Mouse (Mus musculus) monocyte, adult 2 months (primary cell): ENCODE measurements at regions not wholly inside any gene's neighbourhood (a gene's known extent, or its start where the extent isn't known, plus 50 kb on each side); places are given as distances from the start of the nearest gene placed in this dataset.

Source experiments
- DNase-seq, 2 experiments: peaks; one replicate each; pipeline ENCODE4 v3.0.0; 2022; ENCODE audit warnings: low spot score in 2 of 2, low read depth in 1 of 2

GRCm38 (mm10) chr17:27364899-27365298 is 156.3 kb downstream of the Grm4 start:
- no peak for DNase-seq

- DNase-seq, result no peak
These were observed 156.9 kb downstream of the Grm4 start for GRCm38 (mm10) chr17:27364338-27364737.

GRCm38 (mm10) chr17:27363911-27364310 is 157.3 kb downstream of the Grm4 start:
- no peak for DNase-seq

GRCm38 (mm10) chr17:27362221-27362620 is 158.0 kb upstream of the Lemd2 start:
- DNase-seq, result no peak

GRCm38 (mm10) chr17:27361362-27361761 is 157.1 kb upstream of the Lemd2 start:
- no peak for DNase-seq

- DNase-seq, result no peak
These were observed 152.6 kb upstream of the Lemd2 start for GRCm38 (mm10) chr17:27356862-27357261.

- DNase-seq, result no peak
These were observed 151.4 kb upstream of the Lemd2 start for GRCm38 (mm10) chr17:27355717-27356116.

- no peak for DNase-seq
These were observed 150.8 kb upstream of the Lemd2 start for GRCm38 (mm10) chr17:27355056-27355455.

GRCm38 (mm10) chr17:27349911-27350310 is 145.6 kb upstream of the Lemd2 start:
- DNase-seq, result no peak

GRCm38 (mm10) chr17:27349432-27349831 is 145.2 kb upstream of the Lemd2 start:
- no peak for DNase-seq

GRCm38 (mm10) chr17:27341952-27342890 is 138.0 kb upstream of the Lemd2 start:
- DNase-seq, result no peak

- no peak for DNase-seq
These were observed 135.6 kb upstream of the Lemd2 start for GRCm38 (mm10) chr17:27339823-27340222.

GRCm38 (mm10) chr17:27339261-27339660 is 135.0 kb upstream of the Lemd2 start:
- DNase-seq, result no peak

- DNase-seq, result no peak
These were observed 131.4 kb upstream of the Lemd2 start for GRCm38 (mm10) chr17:27335621-27336020.

GRCm38 (mm10) chr17:27333593-27333992 is 129.3 kb upstream of the Lemd2 start:
- no peak for DNase-seq

- no peak for DNase-seq
These were observed 128.9 kb upstream of the Lemd2 start for GRCm38 (mm10) chr17:27333141-27333540.

- no peak for DNase-seq
These were observed 127.8 kb upstream of the Lemd2 start for GRCm38 (mm10) chr17:27332076-27332475.

- no peak for DNase-seq
These were observed 127.4 kb upstream of the Lemd2 start for GRCm38 (mm10) chr17:27331630-27332029.

GRCm38 (mm10) chr17:27329791-27330190 is 125.5 kb upstream of the Lemd2 start:
- no peak for DNase-seq

GRCm38 (mm10) chr17:27329183-27329582 is 124.9 kb upstream of the Lemd2 start:
- no peak for DNase-seq

- DNase-seq, result peak in 1 of 2 experiments; percentile 25
These were observed 120.8 kb upstream of the Lemd2 start for GRCm38 (mm10) chr17:27325002-27325460.

GRCm38 (mm10) chr17:27323513-27323912 is 119.2 kb upstream of the Lemd2 start:
- DNase-seq, result no peak
